Mouse (Mus musculus): Measurements from ENCODE around the gene Stat6. TPM values are rescaled to one million over a fixed set of nuclear protein-coding genes. Genes with fewer than 3 reads are reported as not detected.

The Stat6 gene
- polyA plus RNA-seq, 1 experiment from 2014 or later, result 35.3 TPM

DNA sequence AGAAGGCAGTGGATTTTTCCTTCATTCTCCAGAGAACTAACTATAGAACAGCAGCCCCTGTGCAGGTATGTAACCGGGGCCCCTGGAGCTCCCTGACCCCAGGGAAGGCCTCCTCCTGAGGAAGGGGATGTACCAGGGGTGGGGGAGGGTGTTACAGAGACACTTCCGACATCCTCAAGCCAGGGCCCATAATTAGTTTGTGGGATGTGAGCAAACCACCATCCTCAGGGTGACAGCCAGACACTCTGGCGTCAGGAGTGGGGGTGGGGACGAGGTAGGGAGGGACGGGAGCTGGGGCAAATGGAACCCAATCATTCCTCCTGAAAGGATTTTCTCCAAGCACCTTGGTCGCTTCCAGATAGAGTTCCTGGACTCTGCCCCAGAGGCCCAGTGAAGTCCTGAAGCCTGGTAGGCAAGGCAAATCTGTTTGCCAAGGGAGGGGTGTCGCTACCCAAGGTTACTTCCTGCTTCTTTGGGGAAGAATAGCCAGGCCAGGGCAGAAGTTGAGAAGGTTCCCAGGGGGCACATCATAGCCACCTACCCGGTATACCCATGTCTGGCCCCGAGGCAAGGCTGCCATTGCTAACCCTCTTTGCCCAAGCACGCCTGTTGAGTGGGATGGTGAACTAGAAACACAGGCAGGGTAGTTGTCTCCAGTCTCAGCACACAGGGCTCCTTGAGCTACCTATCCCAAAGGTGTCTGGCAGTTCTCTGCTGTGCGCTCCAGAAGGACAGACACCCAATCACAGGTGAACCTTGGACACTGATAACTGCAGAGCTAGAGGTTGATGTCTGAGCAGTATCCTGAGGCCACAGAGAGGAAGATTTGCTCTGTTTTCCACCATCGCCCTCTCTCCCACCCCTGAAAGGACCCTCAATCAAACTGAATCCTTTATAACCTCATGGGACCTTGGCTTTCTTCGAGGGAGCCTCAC is 39.1 kb upstream of the Stat6 start:
- H3K36me3 ChIP-seq, result peaks cover 76% of the 10 kb centered on the region
- H3K4me2 ChIP-seq (replicated peaks), result no peak overlapping the region
- no peak overlapping the region for H3K9ac ChIP-seq
- H3K4me3 ChIP-seq (replicated peaks), result no peak overlapping the region
- peaks cover 59% of the 10 kb centered on the region for H3K4me1 ChIP-seq
- ATAC-seq (ENCODE audit: insufficient number of reproducible peaks, low FRiP score, low TSS enrichment, low read depth), result no peak
- no peaks in the 10 kb centered on the region for H3K27me3 ChIP-seq
- no peaks in the 10 kb centered on the region for H3K9me3 ChIP-seq (replicated peaks)
- H3K27ac ChIP-seq (replicated peaks), result peak overlapping the region; percentile 58; the same call in 1 of the 2 replicates
- 60% methylated on average over 13 of the region's 13 CpGs for WGBS

DNA sequence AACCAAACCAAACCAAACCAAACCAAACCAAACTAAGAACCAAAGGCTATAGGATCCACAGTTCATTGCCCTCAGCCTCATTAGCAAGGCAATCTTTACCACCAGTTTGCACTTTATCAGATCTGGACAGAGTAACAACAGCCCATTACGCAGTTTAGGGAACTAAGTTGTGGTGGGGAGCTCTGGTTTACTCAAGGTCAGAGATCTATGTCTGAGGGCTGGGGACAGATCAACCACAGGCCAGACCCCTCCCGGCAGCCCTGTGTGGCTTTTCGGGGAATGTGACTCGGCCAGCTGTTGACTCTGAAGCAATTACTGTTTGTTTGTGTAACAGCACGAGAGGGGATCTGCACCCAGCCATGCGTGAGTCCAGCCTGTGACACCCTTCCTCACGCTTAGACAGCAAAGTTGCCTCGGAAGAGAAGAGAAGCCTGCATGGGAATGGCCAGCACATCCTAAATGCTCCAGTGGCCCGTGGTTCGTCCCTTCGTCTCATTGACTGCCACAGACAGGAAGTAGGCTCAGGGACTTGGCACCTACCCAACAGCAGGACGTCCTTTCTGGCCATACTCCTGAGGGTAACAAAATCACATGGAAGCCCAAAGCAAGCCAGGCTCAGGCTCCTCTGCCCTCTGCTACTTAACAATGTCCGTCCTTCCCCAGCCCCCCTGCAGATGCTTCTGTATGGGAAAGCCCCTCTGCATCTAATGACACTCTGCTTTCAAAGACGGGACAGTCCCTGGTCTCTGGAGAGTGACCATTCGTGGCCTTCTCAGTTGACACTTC is 38.1 kb upstream of the Stat6 start:
- Histone ChIP-seq H3K9me3 (replicated peaks) (no peaks in the 10 kb centered on the region), H3K27me3 (no peaks in the 10 kb centered on the region), H3K27ac (replicated peaks) (peak overlapping the region; percentile 58; the same call in 1 of the 2 replicates), H3K4me3 (replicated peaks) (no peak overlapping the region), H3K4me1 (peaks cover 59% of the 10 kb centered on the region), H3K9ac (no peak overlapping the region), H3K4me2 (replicated peaks) (no peak overlapping the region), H3K36me3 (peaks cover 78% of the 10 kb centered on the region)
- 47% methylated on average over 15 of the region's 15 CpGs for WGBS
- no peak for ATAC-seq (ENCODE audit: insufficient number of reproducible peaks, low FRiP score, low TSS enrichment, low read depth)

DNA sequence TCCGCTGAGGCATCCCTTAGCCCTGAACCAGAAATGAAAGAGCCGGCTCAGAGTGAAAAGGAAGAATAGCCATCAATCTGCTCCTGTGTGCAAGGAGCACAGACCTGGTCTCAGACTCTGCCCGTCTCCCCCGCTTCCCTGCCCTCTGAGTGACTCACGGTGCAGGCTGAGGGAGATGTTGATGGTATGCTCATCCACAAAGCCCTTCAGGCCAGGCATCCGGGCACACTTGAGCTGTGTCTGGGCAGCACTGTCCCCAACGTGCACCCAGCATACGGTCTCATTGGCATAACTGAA is 37.6 kb upstream of the Stat6 start:
- 83% methylated on average over 8 of the region's 8 CpGs for WGBS
- Histone ChIP-seq H3K9me3 (replicated peaks) (no peaks in the 10 kb centered on the region), H3K4me2 (replicated peaks) (no peak overlapping the region), H3K4me1 (peaks cover 59% of the 10 kb centered on the region), H3K27ac (replicated peaks) (0 out of 2 replicates have a peak overlapping the region, but pooled peaks have one; percentile 3), H3K4me3 (replicated peaks) (no peak overlapping the region), H3K27me3 (no peaks in the 10 kb centered on the region), H3K9ac (no peak overlapping the region), H3K36me3 (peaks cover 84% of the 10 kb centered on the region)
- ATAC-seq (ENCODE audit: insufficient number of reproducible peaks, low FRiP score, low TSS enrichment, low read depth), result no peak

DNA sequence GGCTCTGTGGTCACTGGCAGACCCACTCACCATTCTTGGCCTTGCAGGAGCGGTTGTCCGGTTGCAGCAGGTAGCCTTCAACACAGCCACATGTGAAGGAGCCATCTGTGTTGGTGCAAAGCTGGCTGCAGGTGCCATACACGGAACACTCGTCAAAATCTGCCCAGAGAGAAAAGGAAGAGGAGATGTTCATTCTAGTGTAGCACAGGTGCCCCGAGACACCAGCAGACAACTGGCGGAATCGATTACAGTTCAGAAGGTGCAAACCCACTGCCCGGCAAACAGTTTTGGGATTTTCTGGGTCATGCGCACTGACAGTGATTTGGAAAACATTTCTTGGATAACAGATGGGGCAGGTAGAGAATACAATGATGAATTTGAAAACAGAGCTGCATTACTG is 37.0 kb upstream of the Stat6 start:
- no peak for ATAC-seq (ENCODE audit: insufficient number of reproducible peaks, low FRiP score, low TSS enrichment, low read depth)
- H3K27me3 ChIP-seq, result no peaks in the 10 kb centered on the region
- H3K4me2 ChIP-seq (replicated peaks), result no peak overlapping the region
- no peaks in the 10 kb centered on the region for H3K9me3 ChIP-seq (replicated peaks)
- peaks cover 85% of the 10 kb centered on the region for H3K36me3 ChIP-seq
- H3K4me1 ChIP-seq, result peaks cover 57% of the 10 kb centered on the region
- no peak overlapping the region for H3K27ac ChIP-seq (replicated peaks)
- no peak overlapping the region for H3K9ac ChIP-seq
- 88% methylated on average over 9 of the region's 9 CpGs for WGBS
- H3K4me3 ChIP-seq (replicated peaks), result no peak overlapping the region

DNA sequence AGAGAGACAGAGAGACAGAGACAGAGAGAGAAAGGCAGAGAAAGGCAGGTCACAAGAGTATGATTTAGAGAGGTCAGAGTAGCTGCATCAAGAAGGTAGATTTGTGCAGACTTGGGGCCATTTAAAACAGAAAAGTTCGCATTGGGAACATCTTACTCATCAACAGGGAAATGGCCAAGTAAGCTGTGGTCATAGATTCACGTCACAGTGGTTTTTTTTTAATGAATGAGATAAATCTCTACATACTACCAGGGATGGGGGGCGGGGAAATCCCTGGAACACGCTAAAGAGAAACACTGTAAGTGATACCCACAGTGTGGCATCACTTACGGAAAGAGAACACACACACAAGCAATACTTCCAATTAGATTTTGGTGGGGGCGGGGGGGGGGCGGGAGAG is 35.7 kb upstream of the Stat6 start:
- Histone ChIP-seq H3K36me3 (peaks cover 83% of the 10 kb centered on the region), H3K4me3 (replicated peaks) (no peak overlapping the region), H3K4me1 (peaks cover 52% of the 10 kb centered on the region), H3K27me3 (no peaks in the 10 kb centered on the region), H3K9ac (no peak overlapping the region), H3K4me2 (replicated peaks) (no peak overlapping the region), H3K9me3 (replicated peaks) (no peaks in the 10 kb centered on the region), H3K27ac (replicated peaks) (no peak overlapping the region)
- ATAC-seq (ENCODE audit: insufficient number of reproducible peaks, low FRiP score, low TSS enrichment, low read depth), result no peak
- 82% methylated on average over 7 of the region's 7 CpGs for WGBS

DNA sequence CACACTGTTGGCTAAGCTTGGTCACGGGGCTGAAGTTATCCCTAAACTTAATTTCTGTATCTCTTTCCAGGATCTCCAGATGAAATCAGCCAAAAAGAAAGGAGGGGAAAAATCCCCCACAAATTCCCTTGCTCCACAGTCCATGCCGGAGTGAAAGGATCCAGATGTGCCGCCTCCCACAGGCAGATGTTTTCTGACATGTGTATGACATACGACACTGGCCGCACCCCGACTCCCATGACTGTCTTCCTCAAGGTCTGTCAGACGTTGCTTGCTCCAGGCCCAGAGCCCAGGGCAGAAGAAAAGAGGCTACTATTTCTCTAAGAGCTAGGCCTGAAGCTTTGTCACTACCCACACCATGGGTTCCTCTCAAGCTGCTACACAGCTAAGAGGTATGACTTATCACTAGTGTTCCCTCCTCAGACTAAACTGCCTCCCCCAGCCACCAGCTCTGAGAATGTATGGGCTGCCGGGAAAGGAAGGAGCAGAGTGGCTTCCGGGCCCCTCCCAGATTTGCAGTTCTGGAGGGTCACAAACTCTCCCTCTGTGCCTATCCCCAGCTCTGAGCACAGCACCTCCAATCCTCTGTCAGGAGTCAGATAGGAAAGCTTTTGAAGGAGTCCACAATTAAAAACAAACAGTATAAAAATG is 33.2 kb upstream of the Stat6 start:
- H3K36me3 ChIP-seq, result peaks cover 73% of the 10 kb centered on the region
- ATAC-seq (ENCODE audit: insufficient number of reproducible peaks, low FRiP score, low TSS enrichment, low read depth), result peak; percentile 86
- no peaks in the 10 kb centered on the region for H3K9me3 ChIP-seq (replicated peaks)

DNA sequence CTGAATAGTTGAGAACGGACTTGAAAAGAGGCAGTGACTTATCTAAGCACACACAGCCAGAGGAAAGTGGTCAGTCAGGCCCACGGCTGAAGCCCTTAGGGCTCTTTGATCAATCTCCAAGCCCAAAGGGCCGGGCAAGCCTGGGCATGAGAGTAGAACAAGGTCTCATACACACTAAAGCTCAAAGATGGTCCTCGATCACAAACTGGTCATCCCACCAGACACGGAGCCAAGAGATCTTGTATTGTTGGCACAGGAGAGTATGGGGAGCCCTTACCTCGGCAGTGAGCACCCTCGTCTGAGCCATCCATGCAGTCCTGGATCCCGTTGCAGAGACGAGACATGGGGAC is 32.7 kb upstream of the Stat6 start:
- Histone ChIP-seq H3K27me3 (no peaks in the 10 kb centered on the region), H3K9me3 (replicated peaks) (no peaks in the 10 kb centered on the region), H3K9ac (no peak overlapping the region), H3K4me1 (peaks cover 59% of the 10 kb centered on the region), H3K36me3 (peaks cover 68% of the 10 kb centered on the region), H3K27ac (replicated peaks) (peak overlapping the region; percentile 91), H3K4me2 (replicated peaks) (no peak overlapping the region), H3K4me3 (replicated peaks) (no peak overlapping the region)
- no peak for ATAC-seq (ENCODE audit: insufficient number of reproducible peaks, low FRiP score, low TSS enrichment, low read depth)
- WGBS, result 79% methylated on average over 9 of the region's 9 CpGs

More for the DNA sequence above, 33.2 kb upstream of the Stat6 start:
- WGBS, result 27% methylated on average over 9 of the region's 9 CpGs
- Histone ChIP-seq H3K9ac (no peak overlapping the region), H3K27ac (replicated peaks) (peak overlapping the region; percentile 91), H3K27me3 (no peaks in the 10 kb centered on the region), H3K4me2 (replicated peaks) (no peak overlapping the region), H3K4me3 (replicated peaks) (no peak overlapping the region), H3K4me1 (peaks cover 59% of the 10 kb centered on the region)

DNA sequence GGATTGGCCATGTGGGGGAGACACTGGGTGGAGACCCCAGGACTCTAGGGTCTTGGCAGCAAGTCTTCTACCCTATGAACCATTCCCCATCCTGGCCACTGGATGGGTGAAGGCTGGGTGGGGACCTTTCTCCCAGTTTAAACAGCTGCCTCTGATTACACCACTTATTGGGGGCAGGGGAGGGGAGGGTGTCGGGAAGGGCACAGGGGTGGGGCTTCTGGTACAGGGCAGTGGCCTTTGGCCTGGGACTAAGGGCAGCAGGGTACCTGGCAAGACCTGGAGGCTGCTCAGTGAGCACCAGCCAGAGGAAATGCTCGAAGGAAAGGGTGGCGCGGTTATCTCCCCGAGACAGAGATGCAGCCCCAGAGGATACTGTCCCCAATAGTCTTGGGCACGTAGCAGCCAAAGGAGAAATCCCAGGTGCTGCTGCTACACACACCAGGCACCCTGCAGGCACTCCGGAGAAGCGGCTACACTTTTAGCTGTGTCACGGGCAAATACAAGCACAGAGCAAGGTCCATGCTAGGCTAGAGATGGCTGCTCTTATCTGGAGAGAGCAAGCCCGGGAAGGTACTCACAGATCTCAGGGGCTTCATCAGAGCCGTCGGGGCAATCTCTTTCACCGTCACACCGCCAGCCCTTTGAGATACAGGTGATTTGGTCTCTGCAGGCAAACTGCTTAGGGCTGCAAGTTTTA is 30.6 kb upstream of the Stat6 start:
- H3K4me2 ChIP-seq (replicated peaks), result no peak overlapping the region
- no peak for ATAC-seq (ENCODE audit: insufficient number of reproducible peaks, low FRiP score, low TSS enrichment, low read depth)
- WGBS, result 88% methylated on average over 14 of the region's 14 CpGs
- no peak overlapping the region for H3K9ac ChIP-seq
- H3K4me3 ChIP-seq (replicated peaks), result no peak overlapping the region
- no peaks in the 10 kb centered on the region for H3K27me3 ChIP-seq
- H3K4me1 ChIP-seq, result peaks cover 78% of the 10 kb centered on the region
- H3K36me3 ChIP-seq, result peaks cover 50% of the 10 kb centered on the region
- H3K9me3 ChIP-seq (replicated peaks), result no peaks in the 10 kb centered on the region
- H3K27ac ChIP-seq (replicated peaks), result no peak overlapping the region

DNA sequence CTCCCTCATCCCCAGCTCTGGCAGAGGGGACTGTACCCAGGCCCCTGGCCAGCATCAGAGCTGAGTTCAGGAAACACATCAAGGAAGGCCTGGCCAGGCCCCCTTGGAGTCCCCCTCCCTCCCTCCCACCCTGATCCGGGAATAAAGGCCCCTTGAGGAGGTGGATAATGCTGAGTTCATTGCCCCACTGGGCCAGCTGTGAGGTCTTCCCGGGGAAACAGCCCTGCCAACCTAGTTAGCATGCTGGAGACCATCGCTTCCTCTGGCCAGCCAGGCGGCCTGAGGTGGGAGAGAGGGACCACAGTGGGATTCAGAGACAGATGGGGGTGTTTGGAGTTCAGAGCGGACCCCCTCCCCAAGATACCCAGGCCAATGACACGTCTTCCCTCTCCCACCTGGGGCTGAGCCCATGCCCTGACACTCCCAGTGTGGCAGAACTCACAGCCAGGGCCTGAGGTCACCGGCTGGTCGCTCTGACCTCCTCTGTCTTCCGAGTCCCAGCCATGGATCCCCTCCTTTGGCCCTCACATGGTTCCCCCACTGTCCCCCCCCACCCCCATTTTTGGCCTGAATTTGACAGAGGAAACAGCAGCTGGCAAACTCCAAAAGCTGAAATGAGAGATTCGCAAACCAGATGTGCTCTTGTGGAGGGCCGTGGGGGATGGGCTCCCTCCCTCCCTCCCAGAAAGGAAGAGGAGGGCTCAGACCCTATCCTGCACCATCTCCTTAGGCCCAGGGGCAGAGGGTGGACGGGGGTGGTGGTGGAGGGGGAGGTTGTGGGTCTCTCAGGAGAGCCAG is 28.4 kb upstream of the Stat6 start:
- Histone ChIP-seq H3K27me3 (no peaks in the 10 kb centered on the region), H3K4me3 (replicated peaks) (peak overlapping the region; percentile 23), H3K9me3 (replicated peaks) (no peaks in the 10 kb centered on the region), H3K4me2 (replicated peaks) (peak overlapping the region; percentile 80), H3K4me1 (peaks cover 88% of the 10 kb centered on the region), H3K9ac (no peak overlapping the region), H3K27ac (replicated peaks) (peak overlapping the region; percentile 98), H3K36me3 (peaks cover 35% of the 10 kb centered on the region)
- WGBS, result 24% methylated on average over 12 of the region's 12 CpGs
- ATAC-seq (ENCODE audit: insufficient number of reproducible peaks, low FRiP score, low TSS enrichment, low read depth), result peak; percentile 60

DNA sequence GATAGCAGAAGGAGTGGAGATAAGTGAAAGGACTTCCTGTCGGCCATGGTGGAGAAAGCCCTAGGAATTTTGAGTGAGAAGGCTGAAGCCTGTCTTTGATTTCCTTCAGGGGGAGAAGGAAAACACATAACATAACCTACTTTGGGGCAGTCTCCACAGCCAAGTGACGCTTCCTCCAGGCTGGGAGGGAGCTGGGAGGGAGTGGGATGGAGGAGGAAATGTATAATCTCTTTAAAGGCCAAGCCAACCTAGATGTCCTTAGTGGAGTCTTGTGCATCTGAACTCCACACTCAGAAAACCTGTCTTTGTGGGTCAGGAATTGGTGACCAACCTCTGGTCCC is 27.8 kb upstream of the Stat6 start:
- Histone ChIP-seq H3K4me3 (replicated peaks) (no peak overlapping the region; the same call in 1 of the 2 replicates), H3K27me3 (no peaks in the 10 kb centered on the region), H3K9me3 (replicated peaks) (no peaks in the 10 kb centered on the region), H3K36me3 (peaks cover 29% of the 10 kb centered on the region), H3K27ac (replicated peaks) (peak overlapping the region; percentile 98), H3K4me2 (replicated peaks) (peak overlapping the region; percentile 80), H3K4me1 (peaks cover 88% of the 10 kb centered on the region), H3K9ac (no peak overlapping the region)
- ATAC-seq (ENCODE audit: insufficient number of reproducible peaks, low FRiP score, low TSS enrichment, low read depth), result peak; percentile 27; the same call in 1 of the 2 replicates
- WGBS, result 3% methylated on average over 2 of the region's 2 CpGs

All from embryonic facial prominence, embryonic 15.5 days (tissue).